Mouse (Mus musculus): ENCODE results near the gene Atp6v1a.

DNA sequence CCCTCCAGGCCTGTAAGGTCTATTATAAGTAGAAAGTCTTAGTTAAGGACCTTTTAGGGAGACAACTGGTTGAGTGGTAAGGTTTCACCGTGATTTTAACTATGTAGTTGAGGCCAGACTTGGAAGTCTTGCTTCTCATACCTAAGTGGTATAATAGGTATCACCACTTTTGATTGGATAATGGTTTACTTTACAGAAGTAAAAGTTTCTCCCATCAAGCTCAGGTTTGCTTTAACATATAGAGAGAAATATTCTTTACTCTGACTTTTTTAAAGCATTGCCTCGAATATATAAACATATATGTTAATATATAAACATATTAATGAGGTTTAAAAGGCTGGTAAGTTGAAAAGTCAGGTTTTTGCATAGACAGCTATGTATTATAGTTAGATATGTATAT is 24.3 kb upstream of the Atp6v1a start:
- TF ChIP-seq POLR2A (IDR thresholded peaks at IDR 0.05; ENCODE audit: borderline replicate concordance, extremely low read depth, low read depth, low read length) (no peak), CTCF (IDR thresholded peaks at IDR 0.05; ENCODE audit: insufficient read depth, low read length) (no peak)

Measured in lung, adult 2 months (tissue).